In genomic region chr6:64684973-64685372, GRCm38 (mm10) we compare ENCODE assay signal across 8 mouse cellular contexts. TPM values are rescaled to one million over a fixed set of nuclear protein-coding genes. Genes with fewer than 3 reads are reported as not detected.
DNase-seq lines count a peak whose midpoint lies in the region; ATAC-seq and TF ChIP-seq lines count a peak whose summit lies in the region.

No protein-coding gene starts in this region.

- no peaks in the 10 kb centered on the region for H3K27me3 ChIP-seq in liver, embryonic 14.5 days (ENCODE audit: control insufficient read depth, insufficient read depth, low read length)
- H3K27me3 ChIP-seq in liver, embryonic 12.5 days (replicated peaks) = peaks cover 11% of the 10 kb centered on the region
- peaks cover 37% of the 10 kb centered on the region for H3K27me3 ChIP-seq in forebrain, embryonic 10.5 days (ENCODE audit: poor library complexity, severe bottlenecking)
- no peaks in the 10 kb centered on the region for H3K27me3 ChIP-seq in kidney, postnatal 0 days (ENCODE audit: insufficient read depth, low read length)
- H3K27me3 ChIP-seq in midbrain, embryonic 11.5 days (ENCODE audit: control insufficient read depth, insufficient read depth, low read length) = peaks cover 20% of the 10 kb centered on the region

- no peaks in the 10 kb centered on the region for H3K9me3 ChIP-seq in liver, embryonic 14.5 days (ENCODE audit: control insufficient read depth, low read length)
- no peaks in the 10 kb centered on the region for H3K9me3 ChIP-seq in liver, embryonic 12.5 days (replicated peaks)
- H3K9me3 ChIP-seq in forebrain, embryonic 10.5 days = no peaks in the 10 kb centered on the region
- no peaks in the 10 kb centered on the region for H3K9me3 ChIP-seq in kidney, postnatal 0 days (replicated peaks; ENCODE audit: low read length)
- no peaks in the 10 kb centered on the region for H3K9me3 ChIP-seq in midbrain, embryonic 11.5 days (ENCODE audit: control insufficient read depth, low read length)

- H3K4me2 ChIP-seq in liver, embryonic 14.5 days (ENCODE audit: low read depth) = no peak overlapping the region
- no peak overlapping the region for H3K4me2 ChIP-seq in liver, embryonic 12.5 days
- no peak overlapping the region for H3K4me2 ChIP-seq in kidney, postnatal 0 days (ENCODE audit: low read length)
- H3K4me2 ChIP-seq in midbrain, embryonic 11.5 days = no peak overlapping the region

- no peak overlapping the region for H3K9ac ChIP-seq in liver, embryonic 14.5 days (replicated peaks)
- no peak overlapping the region for H3K9ac ChIP-seq in liver, embryonic 12.5 days
- H3K9ac ChIP-seq in kidney, postnatal 0 days (ENCODE audit: low read depth, low read length) = no peak overlapping the region
- H3K9ac ChIP-seq in midbrain, embryonic 11.5 days (ENCODE audit: low read length) = no peak overlapping the region

- 2% methylated on average over 4 of the region's 5 CpGs for WGBS in liver, embryonic 14.5 days (ENCODE audit: insufficient replicate concordance)
- WGBS in liver, embryonic 12.5 days (ENCODE audit: insufficient replicate concordance) = 2% methylated on average over 5 of the region's 5 CpGs
- WGBS in forebrain, embryonic 10.5 days = 10% methylated on average over 5 of the region's 5 CpGs
- 4% methylated on average over 5 of the region's 5 CpGs for WGBS in kidney, postnatal 0 days
- 7% methylated on average over 5 of the region's 5 CpGs for WGBS in midbrain, embryonic 11.5 days

- no peak for TF ChIP-seq EP300 in liver, embryonic 14.5 days (IDR thresholded peaks at IDR 0.05; ENCODE audit: low read depth)

- no peak overlapping the region for H3K4me3 ChIP-seq in liver, embryonic 14.5 days (ENCODE audit: insufficient read depth in 1 of 2, low read depth in 2 of 2, low read length in 2 of 2)
- no peak overlapping the region for H3K4me3 ChIP-seq in liver, embryonic 12.5 days
- no peak overlapping the region for H3K4me3 ChIP-seq in forebrain, embryonic 10.5 days
- no peak overlapping the region for H3K4me3 ChIP-seq in kidney, postnatal 0 days (replicated peaks; ENCODE audit: low read depth, low read length)
- no peak overlapping the region for H3K4me3 ChIP-seq in midbrain, embryonic 11.5 days (ENCODE audit: low read depth, low read length)

- TF ChIP-seq CTCF in liver, embryonic 14.5 days (IDR thresholded peaks at IDR 0.05; ENCODE audit: low read depth) = peak; percentile 36; the same call in 1 of the 2 replicates
- peak; percentile 78 for TF ChIP-seq CTCF in kidney, postnatal 0 days (IDR thresholded peaks at IDR 0.05; ENCODE audit: low read depth)

- no peaks in the 10 kb centered on the region for H3K36me3 ChIP-seq in liver, embryonic 14.5 days (replicated peaks; ENCODE audit: control insufficient read depth, insufficient read depth, low read depth)
- no peaks in the 10 kb centered on the region for H3K36me3 ChIP-seq in liver, embryonic 12.5 days
- no peaks in the 10 kb centered on the region for H3K36me3 ChIP-seq in forebrain, embryonic 10.5 days (replicated peaks)
- H3K36me3 ChIP-seq in kidney, postnatal 0 days (ENCODE audit: insufficient read depth, low read length) = no peaks in the 10 kb centered on the region
- H3K36me3 ChIP-seq in midbrain, embryonic 11.5 days (ENCODE audit: control insufficient read depth, insufficient read depth, low read length) = no peaks in the 10 kb centered on the region

- H3K4me1 ChIP-seq in liver, embryonic 14.5 days (replicated peaks; ENCODE audit: control insufficient read depth in 2 of 2, insufficient read depth in 2 of 2, low read length in 1 of 2) = no peaks in the 10 kb centered on the region
- no peaks in the 10 kb centered on the region for H3K4me1 ChIP-seq in liver, embryonic 12.5 days
- H3K4me1 ChIP-seq in forebrain, embryonic 10.5 days = peaks cover 15% of the 10 kb centered on the region
- no peaks in the 10 kb centered on the region for H3K4me1 ChIP-seq in kidney, postnatal 0 days (replicated peaks; ENCODE audit: insufficient read depth, low read length)
- H3K4me1 ChIP-seq in midbrain, embryonic 11.5 days (ENCODE audit: control insufficient read depth, insufficient read depth, low read length) = peaks cover 9% of the 10 kb centered on the region

- ATAC-seq in liver, embryonic 14.5 days (ENCODE audit: insufficient read depth) = no peak
- ATAC-seq in liver, embryonic 12.5 days = no peak
- no peak for ATAC-seq in kidney, postnatal 0 days (replicated peaks; ENCODE audit: low FRiP score, low read depth)
- ATAC-seq in midbrain, embryonic 11.5 days (ENCODE audit: low FRiP score) = peak; percentile 33; the same call in 1 of the 2 replicates

- H3K27ac ChIP-seq in liver, embryonic 14.5 days = no peak overlapping the region
- H3K27ac ChIP-seq in liver, embryonic 12.5 days = no peak overlapping the region
- H3K27ac ChIP-seq in forebrain, embryonic 10.5 days = no peak overlapping the region
- no peak overlapping the region for H3K27ac ChIP-seq in kidney, postnatal 0 days
- H3K27ac ChIP-seq in midbrain, embryonic 11.5 days (ENCODE audit: low read depth, low read length) = no peak overlapping the region

- DNase-seq in liver, embryonic 14.5 days (ENCODE audit: low read depth in 3 of 3, low spot score in 3 of 3) = no peak
- peak; percentile 48 for DNase-seq in brain, adult 2 months (ENCODE audit: low read depth, low spot score)
- DNase-seq in forebrain, embryonic 10.5 days (ENCODE audit: extremely low spot score, low spot score) = peak; percentile 39
- peak; percentile 67 for DNase-seq in kidney, postnatal 0 days (ENCODE audit: low spot score)
- peak; percentile 97 for DNase-seq in midbrain, embryonic 11.5 days (ENCODE audit: low spot score, missing footprints)
- no peak for DNase-seq in MN1 (ENCODE audit: low spot score)
- no peak for DNase-seq in gastrocnemius, adult 8-10 months (ENCODE audit: low spot score in 2 of 2)

RNA-seq across cellular contexts. Expression of gene Atoh1, which starts 44.0 kb away (rescaled TPM):
- polyA plus RNA-seq in liver, embryonic 14.5 days (2012; rRNA removed) = not detected in 2 replicates
- polyA plus RNA-seq in liver, embryonic 14.5 days (2014; fragmentation: Nextera tagmentation; extraction: Ambion mirVana) = not detected in 2 replicates
- not detected in 2 replicates for polyA plus RNA-seq in liver, embryonic 12.5 days (2016; fragmentation: Nextera tagmentation; extraction: Ambion mirVana)
- polyA plus RNA-seq in forebrain, embryonic 10.5 days (2016; fragmentation: Nextera tagmentation; extraction: Ambion mirVana) = not detected in 2 replicates
- polyA plus RNA-seq in kidney, postnatal 0 days (2015; fragmentation: Nextera tagmentation; extraction: Ambion mirVana) = 0.07 TPM in 1 of 2 replicates, not detected in the other
- polyA plus RNA-seq in midbrain, embryonic 11.5 days (2014; fragmentation: Nextera tagmentation; extraction: Ambion mirVana) = 0.97 and 1.4 TPM in 2 replicates
- not detected for total RNA-seq in gastrocnemius, adult 8-10 months (2022)

Comparison
In these comparisons a context has a peak if more than half of its experiments do, and no peak if none do; other contexts are left out.
1. DNase-seq: peak in brain, adult 2 months (single experiment), forebrain, embryonic 10.5 days (single experiment), kidney, postnatal 0 days (single experiment) and midbrain, embryonic 11.5 days (single experiment); none in liver, embryonic 14.5 days (0 of 3), MN1 (single experiment) and gastrocnemius, adult 8-10 months (0 of 2).